Mouse (Mus musculus): Measurements from ENCODE around the gene Cdc42ep4.

Cdc42ep4 gene

DNA sequence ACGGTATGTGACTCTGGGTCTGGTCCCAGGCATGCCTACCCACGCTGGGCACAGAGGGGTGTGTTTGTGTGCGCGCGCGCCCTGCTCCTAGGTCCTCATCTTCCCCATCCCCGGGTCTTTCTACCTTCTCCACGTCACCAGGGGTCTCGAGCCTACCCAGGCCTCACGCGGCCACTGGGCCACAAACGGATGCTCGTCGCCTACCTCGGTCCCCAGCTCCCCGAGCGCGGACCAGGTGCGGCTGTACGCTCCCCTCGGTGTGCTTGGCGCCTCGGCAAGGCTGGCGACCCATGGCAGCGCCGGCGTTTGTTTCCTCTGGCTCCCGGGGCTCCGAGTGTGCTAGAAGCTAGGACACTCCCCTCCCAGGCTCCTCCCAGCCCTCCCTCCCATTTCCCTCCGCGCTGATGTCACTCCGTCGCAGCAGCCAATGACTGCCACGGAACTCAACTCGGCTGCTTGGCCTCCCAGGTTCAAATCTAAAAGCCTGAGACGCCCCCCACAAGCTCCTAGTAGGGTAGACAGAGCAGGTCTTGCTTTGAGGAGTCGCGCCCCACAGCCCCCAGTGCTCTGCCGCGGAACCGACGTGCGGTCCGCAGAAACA lies at the start of gene Cdc42ep4:
Gene Cdc42ep4 (minus strand): TSS at position 398 of the 601 bp plus-strand sequence.
- DNase-seq (ENCODE audit: low read depth, low spot score): peak; percentile 93

DNA sequence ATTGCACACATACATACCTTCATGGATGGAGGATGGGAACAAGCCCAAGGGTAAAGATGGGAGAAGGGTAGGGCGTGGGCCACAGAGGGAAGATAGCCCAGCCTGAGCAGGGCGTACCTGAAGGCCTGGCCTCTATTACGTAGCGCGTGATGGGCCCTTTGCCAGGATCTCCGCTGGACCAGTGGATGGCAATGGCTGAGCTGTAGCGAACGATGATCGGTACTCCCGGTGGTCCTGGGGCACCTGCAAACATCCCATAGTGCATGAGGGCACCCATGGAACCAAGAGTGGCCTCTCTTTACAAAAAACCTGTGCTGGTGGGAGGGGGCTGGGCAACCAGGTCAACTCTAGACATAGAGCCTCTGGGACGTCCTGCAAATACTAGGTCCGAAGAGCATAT lies 48.3 kb upstream of the Cdc42ep4 start:
- no peak for DNase-seq (ENCODE audit: low read depth, low spot score)

DNA sequence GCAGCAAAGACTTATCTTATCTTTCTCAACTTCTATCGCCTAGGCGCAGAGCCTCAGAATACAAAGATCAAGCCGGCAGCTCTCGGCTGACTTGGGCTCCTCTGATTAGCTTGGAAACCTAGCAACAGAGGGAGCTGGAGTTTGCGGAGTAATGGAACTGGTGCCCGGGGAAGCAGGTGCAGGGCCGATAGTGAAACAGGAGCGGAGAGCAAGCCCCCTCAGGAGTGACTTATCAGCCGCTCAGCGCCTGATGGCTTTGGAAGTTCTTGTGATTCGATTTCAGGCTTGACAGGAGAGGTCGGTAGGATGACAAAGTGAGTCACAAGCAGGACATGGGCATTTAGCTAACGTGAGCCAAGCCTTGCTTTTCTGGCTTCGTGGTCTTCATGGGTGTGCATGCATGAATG lies 47.4 kb upstream of the Cdc42ep4 start:
- DNase-seq (ENCODE audit: low read depth, low spot score): no peak

DNA sequence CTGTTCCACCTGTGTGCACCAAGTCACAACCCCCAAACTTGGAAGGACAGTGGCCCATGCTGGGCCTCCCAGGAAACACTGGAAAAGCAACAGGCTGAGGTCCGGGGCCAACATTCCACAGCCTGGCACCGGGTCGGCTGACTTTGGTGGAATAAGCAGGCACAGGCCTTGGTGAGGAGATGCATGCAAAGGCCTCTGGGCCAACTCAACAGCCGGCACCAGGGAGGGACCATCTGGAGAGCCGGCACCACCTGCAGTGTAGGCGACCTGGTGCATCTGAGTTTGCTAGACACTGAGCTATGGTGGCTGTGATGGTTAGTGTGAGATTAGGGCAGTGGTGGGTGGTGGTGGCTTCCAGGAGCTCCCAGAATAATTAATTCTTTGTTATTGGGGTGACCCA lies 46.3 kb upstream of the Cdc42ep4 start:
- no peak for DNase-seq (ENCODE audit: low read depth, low spot score)

GRCm38 (mm10) chr11:113797014-113797983 lies 45.6 kb upstream of the Cdc42ep4 start:
- no peak for DNase-seq (ENCODE audit: low read depth, low spot score)

GRCm38 (mm10) chr11:113795846-113796245 lies 44.2 kb upstream of the Cdc42ep4 start:
- DNase-seq (ENCODE audit: low read depth, low spot score): no peak

DNA sequence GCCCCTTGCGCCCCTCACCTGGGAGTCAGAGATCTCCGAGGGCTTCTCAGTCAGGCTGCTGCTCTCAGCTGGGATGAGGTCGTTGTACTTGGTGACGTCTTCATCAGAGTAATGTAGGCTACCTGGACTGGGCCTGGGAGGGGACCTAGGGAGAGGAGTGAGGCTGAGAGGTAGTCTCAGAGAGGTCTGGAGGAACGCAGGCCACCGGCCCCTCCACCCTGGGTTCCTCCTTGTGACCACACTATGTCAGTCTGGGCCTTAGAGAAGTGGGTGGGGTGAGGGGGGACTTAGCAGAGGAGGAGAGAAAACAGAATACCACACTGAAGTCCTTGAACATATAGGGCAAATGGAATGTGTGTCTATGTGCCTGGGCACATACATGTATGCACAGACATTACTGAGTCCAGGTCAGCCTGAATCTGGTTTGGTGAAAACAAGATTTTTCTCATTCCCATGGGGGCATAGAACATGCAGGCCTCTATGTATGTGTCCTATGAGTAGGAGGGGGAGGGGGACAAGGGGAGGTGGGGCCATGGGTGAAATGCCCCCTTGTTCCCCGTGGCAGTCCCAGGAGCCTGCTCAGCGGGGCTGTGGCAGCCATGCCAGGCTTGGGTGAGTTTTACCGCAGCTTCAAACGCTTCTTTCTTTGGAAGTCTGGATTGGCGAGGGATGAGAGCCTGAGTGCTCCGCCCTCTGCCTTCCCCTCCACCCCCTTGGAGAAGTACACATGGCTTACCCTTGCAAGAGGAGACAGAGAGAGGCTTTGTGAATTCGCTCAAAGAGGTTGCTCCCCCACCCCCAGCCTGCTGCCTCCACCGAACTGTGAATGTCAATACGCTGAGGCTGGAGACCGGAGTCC lies 39.9 kb upstream of the Cdc42ep4 start:
- no peak for DNase-seq (ENCODE audit: low read depth, low spot score)

GRCm38 (mm10) chr11:113789101-113789500 lies 37.4 kb upstream of the Cdc42ep4 start:
- no peak for DNase-seq (ENCODE audit: low read depth, low spot score)

DNA sequence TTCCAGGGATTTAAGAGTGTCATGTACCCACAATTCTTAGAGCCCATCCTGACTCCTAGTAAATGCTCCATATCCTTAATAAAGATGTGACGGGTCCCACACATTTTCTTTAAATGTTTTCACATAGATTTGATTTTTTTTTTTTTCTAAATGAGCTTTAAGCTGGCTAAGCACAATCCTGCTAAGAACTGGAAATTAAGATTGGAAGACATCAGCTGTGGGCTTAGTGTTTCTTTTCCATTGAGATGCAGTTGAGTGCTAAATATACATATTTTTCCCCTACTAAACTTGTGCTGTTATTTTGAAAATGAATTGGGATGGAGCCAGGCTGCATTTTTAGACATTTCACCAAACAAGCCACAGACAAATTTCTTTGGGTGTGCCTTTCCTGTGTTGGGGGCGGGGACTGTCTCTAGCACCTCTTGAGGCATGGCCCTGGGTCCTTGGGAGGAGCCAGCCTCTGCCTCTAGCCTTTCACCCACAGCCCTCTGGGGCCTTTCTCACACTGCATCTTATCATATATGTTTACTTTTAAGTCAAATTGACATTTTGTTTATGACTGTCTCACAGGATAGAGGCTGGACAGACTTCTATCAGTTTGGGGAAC lies 36.6 kb upstream of the Cdc42ep4 start:
- no peak for DNase-seq (ENCODE audit: low read depth, low spot score)

GRCm38 (mm10) chr11:113787432-113788182 lies 35.9 kb upstream of the Cdc42ep4 start:
- DNase-seq (ENCODE audit: low read depth, low spot score): no peak

DNA sequence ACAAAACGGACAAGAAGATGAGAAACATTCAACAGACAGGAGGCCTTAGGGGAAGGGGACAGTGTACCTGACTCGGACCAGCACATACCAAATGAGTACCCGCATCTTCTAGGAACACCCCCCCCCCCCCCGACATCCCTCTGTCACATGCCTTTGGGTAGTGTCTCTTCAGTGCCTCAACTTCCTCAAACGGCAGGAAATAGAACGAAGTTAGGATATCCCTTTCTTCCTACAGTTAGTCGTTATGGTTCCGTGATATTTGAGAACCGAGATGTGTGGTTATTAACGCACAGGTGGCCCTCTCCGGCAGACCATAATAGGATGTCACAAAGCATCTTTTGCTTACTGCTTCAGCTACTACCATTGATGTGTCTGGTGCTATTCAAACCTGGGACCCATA lies 35.3 kb upstream of the Cdc42ep4 start:
- no peak for DNase-seq (ENCODE audit: low read depth, low spot score)

DNA sequence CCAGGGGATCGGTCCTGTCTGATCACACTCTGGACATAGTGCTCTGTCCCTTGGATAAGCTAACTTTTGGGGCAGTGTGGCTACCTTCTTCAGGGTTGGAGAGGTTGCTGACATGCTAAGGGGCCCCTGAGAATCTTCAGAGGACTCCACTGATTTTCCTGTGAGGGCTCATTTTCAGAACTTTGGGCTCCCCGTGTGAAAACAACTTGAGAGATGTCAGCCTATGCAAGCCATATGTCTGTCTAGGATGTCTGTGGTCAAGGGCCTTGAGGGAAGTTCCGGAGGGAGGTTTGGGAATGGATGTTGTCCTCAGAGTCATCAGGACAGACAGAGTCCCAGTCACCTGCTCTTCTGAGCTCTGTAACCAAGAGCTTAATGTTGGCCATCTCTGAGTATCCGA lies 34.7 kb upstream of the Cdc42ep4 start:
- DNase-seq (ENCODE audit: low read depth, low spot score): no peak

DNA sequence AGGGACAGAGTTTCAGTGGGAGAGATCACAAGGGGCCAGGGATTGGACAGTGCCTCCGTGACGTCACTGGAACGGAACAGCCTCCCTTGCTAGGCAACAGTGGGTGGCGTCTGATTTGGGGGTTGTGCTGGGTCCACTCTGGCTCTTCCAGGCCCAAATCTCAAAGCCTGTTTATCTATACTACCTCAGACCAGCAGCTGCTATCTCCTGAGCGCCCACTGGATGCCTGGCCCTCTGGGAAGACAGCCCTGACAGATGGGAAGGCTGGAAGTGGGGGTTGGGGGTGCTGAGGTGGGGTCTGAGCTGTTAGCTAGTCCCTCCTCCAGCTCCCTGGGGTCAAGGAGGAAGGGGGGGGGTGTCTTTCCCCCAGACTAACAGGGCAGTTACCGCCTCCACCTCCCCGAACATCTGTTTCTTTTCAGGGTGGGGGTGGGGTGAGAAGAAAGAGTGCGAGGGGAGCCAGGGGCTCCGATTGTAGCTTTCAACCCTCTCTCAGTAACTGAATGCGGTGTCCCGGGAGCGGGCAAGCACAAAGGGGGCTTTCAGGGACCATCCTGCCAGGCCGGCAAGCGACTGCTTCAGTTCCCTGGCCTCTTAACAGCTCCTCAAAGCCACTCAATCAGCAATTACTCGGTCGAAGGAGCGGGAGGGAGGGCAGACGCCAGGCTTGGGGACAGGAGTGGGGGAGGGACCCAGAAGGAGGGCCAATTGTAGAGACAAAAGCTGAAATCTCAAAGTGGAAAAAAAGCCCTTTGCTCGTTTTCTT lies 33.9 kb upstream of the Cdc42ep4 start:
- peak; percentile 88 for DNase-seq (ENCODE audit: low read depth, low spot score)

DNA sequence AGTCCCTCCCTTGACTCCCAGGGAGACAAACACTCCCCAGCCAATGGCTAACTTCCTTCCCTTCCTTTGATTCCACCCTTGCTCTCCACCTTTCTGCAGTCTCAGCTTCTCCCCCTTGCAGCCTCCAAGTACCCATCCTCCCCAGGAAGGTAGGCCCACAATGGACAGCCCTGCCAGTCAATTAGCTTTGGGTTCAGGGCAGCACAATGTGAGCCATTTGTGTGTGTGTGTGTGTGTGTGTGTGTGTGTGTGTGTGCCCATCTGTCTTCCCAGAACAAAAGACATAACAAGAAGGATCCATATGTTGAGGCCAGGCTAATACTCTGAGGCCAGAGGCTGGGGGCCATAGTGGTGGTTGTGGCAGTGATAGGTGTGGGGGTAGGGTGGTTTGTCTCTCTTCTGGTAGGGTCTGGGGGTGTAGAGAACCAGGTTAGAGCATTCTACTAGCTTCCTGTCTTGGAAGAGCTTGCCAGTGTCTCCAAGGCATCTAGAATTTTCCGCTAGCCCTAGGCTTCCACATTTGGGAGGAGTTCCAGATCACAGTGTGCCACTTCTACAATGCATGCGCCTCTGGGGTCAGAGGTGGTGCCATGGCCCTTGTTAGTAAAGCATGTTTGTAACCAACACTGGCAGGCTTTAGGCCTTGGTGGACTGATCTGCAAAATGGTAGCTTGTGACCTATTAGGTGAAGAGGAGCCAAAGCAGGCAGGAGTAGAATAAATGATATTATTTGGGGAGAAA lies 33.1 kb upstream of the Cdc42ep4 start:
- DNase-seq (ENCODE audit: low read depth, low spot score): no peak

- DNase-seq (ENCODE audit: low read depth, low spot score): no peak
Observed at GRCm38 (mm10) chr11:113782496-113782895, 30.8 kb upstream of the Cdc42ep4 start.

- DNase-seq (ENCODE audit: low read depth, low spot score): no peak
Observed at GRCm38 (mm10) chr11:113782006-113782405, 30.3 kb upstream of the Cdc42ep4 start.

GRCm38 (mm10) chr11:113779680-113780041 lies 28.0 kb upstream of the Cdc42ep4 start:
- DNase-seq (ENCODE audit: low read depth, low spot score): no peak

DNA sequence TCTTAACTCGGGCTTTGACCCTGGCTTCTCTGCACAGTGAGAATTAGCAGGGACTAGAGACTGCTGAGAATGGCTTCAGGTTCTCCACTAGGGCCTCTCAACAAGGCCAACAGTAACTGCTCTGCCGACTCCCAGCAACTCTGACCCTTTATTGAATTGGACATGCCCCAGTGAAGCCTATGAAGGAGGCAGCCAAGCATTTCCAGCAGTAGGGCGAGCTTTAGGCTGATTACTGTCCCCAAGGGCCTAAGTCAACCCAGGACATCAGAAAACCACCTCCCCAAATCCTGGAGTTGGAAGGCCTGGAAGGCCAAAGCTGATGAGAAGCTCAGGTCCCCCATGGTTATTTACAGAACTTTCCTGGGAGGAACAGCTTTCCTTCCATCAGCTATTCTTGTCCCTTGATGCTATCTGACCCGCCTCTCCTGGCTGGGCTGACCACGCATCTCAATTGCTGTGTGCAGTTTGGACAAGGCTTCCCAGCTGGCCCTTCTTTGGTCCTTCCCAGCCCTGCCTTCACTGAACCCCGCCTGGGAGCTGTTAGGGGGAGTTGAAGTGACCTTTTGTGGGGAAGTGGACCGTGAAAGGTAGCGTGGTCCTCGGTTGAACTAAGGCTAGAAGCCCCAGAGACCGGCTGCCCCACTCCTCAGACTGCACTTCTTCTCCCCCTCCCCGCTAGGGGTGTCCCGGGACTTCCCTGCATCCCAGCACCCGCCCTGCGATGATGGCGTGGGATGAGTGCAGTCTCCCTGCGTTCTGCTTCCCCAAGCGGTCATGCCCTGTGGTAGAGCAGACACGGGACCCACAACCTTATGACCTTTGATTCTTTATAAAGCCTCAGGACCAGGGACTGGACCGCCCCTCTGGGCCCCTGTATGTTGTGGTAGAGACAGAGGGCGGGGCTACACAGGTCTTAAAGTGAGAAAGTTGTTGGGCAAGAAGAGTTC lies 27.3 kb upstream of the Cdc42ep4 start:
- no peak for DNase-seq (ENCODE audit: low read depth, low spot score)
